Mouse (Mus musculus) adrenal gland, adult 18-20 months (tissue): Measurements from ENCODE around the gene Cyp2c70. TPM values are rescaled to one million over a fixed set of nuclear protein-coding genes. Genes with fewer than 3 reads are reported as not detected.

Experiments used
- total RNA-seq, 2 experiments: library from RNA; stranded (reverse); gene quantifications; 1 replicate in 1 of 2; 2 replicates in 1 of 2; pipeline ENCODE4 v1.2.3; 2021

The Cyp2c70 gene
- total RNA-seq, 2 experiments from 2014 or later, result 0.38 to 0.53 TPM

Other genes starting within 250 kb of the Cyp2c70 start
- under 1 TPM in 1 of 2 experiments, not detected in 1; 0.23 TPM for gene Cyp2c37, start 194.9 kb downstream of the Cyp2c70 start, total RNA-seq
- not detected for gene Cyp2c54, start 113.5 kb downstream of the Cyp2c70 start, total RNA-seq
- gene Cyp2c50, start 97.6 kb downstream of the Cyp2c70 start, total RNA-seq, result under 1 TPM in 1 of 2 experiments, not detected in 1; 0.23 TPM
- 10 to 100 TPM; 19.0 to 22.4 TPM for gene Pdlim1, start 84.5 kb upstream of the Cyp2c70 start, total RNA-seq